Comparison of ENCODE assay signal across 21 mouse cellular contexts in the genomic region with DNA sequence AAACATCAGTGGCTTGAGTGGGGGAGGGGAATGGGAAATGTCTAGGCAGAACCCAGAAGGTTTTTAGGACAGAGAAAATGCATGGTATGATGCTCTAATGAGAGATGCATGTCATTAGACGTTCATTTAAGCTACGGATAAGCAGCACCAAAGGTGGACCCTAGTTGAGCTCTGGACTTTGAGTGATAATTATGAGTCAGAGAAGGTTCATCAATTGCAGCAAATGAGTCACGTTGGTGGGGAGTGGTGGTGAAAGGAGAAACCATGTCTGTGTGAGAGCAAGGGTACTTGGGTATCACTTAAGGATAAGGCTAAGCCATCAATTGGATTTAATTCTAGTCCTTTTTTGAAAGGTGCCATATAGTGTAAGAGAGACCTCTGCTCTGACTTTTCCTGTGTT.
"Had no signal": no experiment of that assay in that cellular context is flagged by ENCODE, and none has a peak within 500 bp of the region (broad histone marks: within the 10 kb centered on the region; RNA-seq: fewer than 3 reads in every experiment).

No protein-coding gene starts in this region.

- ATAC-seq: liver, postnatal 0 days; lung, postnatal 0 days; midbrain, embryonic 16.5 days had no signal

- H3K4me3 ChIP-seq: liver, embryonic 15.5 days; lung, embryonic 15.5 days; megakaryocyte, embryonic 14.5 days; midbrain, embryonic 12.5 days; myocyte; neural tube, embryonic 15.5 days had no signal

- DNase-seq: liver, postnatal 0 days; lung, adult 2 months; lung, postnatal 14 days; lung, postnatal 36 days; midbrain, embryonic 14.5 days; retina, postnatal 1 day; right cerebral cortex, adult 18-20 months; right cerebral cortex, postnatal 14 days; spleen, adult 18-20 months; thymus, adult 18-20 months; thymus, postnatal 25 days had no signal

- H3K27me3 ChIP-seq: neural tube, embryonic 13.5 days; neural tube, embryonic 15.5 days had no signal

- H3K9me3 ChIP-seq: liver, embryonic 15.5 days; lung, embryonic 15.5 days; megakaryocyte, embryonic 14.5 days; midbrain, embryonic 12.5 days; neural tube, embryonic 13.5 days; neural tube, embryonic 15.5 days had no signal

- H3K36me3 ChIP-seq: liver, embryonic 15.5 days; lung, embryonic 15.5 days; midbrain, embryonic 12.5 days; neural tube, embryonic 13.5 days; neural tube, embryonic 15.5 days had no signal

- H3K9ac ChIP-seq: liver, embryonic 15.5 days; liver, postnatal 0 days; lung, embryonic 15.5 days; midbrain, embryonic 12.5 days; neural tube, embryonic 15.5 days had no signal

- H3K27ac ChIP-seq: liver, embryonic 15.5 days; lung, embryonic 15.5 days; macrophage; midbrain, embryonic 12.5 days; neural tube, embryonic 13.5 days; neural tube, embryonic 15.5 days had no signal

- H3K4me2 ChIP-seq: liver, embryonic 15.5 days; midbrain, embryonic 12.5 days had no signal
